Mouse (Mus musculus) brain, embryonic 14.5 days (tissue): Measurements from ENCODE around the gene Adgra3. TPM values are rescaled to one million over a fixed set of nuclear protein-coding genes. Genes with fewer than 3 reads are reported as not detected.

Experiments
- DNase-seq: peaks from one replicate; pipeline ENCODE4 v3.0.0-alpha.2; 2011; ENCODE audit warnings: low read depth
- CTCF ChIP-seq: fragments of 200-500 bp; IDR thresholded peaks from 2 replicates; pipeline ENCODE4 v1.5.1; 2012; ENCODE audit warnings: inconsistent platforms, mild to moderate bottlenecking, moderate library complexity, borderline replicate concordance; ENCODE audit not compliant: insufficient read depth, insufficient read length; ENCODE audit errors: extremely low read depth
- POLR2A ChIP-seq: fragments of 200-500 bp; IDR thresholded peaks from 2 replicates; pipeline ENCODE4 v1.6.1; 2012; ENCODE audit warnings: mild to moderate bottlenecking, inconsistent platforms, borderline replicate concordance; ENCODE audit not compliant: poor library complexity, insufficient read depth, insufficient read length, severe bottlenecking; ENCODE audit errors: extremely low read depth
- polyA plus RNA-seq: library from polyadenylated mRNA; depleted of rRNA; stranded (reverse); fragments of >200 nt; gene quantifications from 2 replicates; pipeline ENCODE4 v1.2.3, GENCODE M21; 2012

Gene Adgra3
- polyA plus RNA-seq, 1 experiment: 49.5 TPM

GRCm38 (mm10) chr5:49999764-50000163, 59.0 kb downstream of the Adgra3 start:
- TF ChIP-seq CTCF: no peak
- TF ChIP-seq POLR2A: no peak
- DNase-seq: no peak

- peak; percentile 56 for DNase-seq
- no peak for TF ChIP-seq POLR2A
- no peak for TF ChIP-seq CTCF
Measured at GRCm38 (mm10) chr5:49997019-49997418, 61.8 kb downstream of the Adgra3 start.

GRCm38 (mm10) chr5:49996457-49996856, 62.3 kb downstream of the Adgra3 start:
- DNase-seq: peak; percentile 81
- TF ChIP-seq CTCF (no peak), POLR2A (no peak)

- DNase-seq: no peak
- no peak for TF ChIP-seq POLR2A
- TF ChIP-seq CTCF: no peak
Measured at GRCm38 (mm10) chr5:49990737-49991323, 68.0 kb downstream of the Adgra3 start.

- DNase-seq: peak; percentile 74
- no peak for TF ChIP-seq CTCF
Measured at GRCm38 (mm10) chr5:49988015-49988798, 70.6 kb downstream of the Adgra3 start.

- TF ChIP-seq CTCF: no peak
- no peak for TF ChIP-seq POLR2A
- no peak for DNase-seq
Measured at GRCm38 (mm10) chr5:49980727-49981126, 78.1 kb downstream of the Adgra3 start.

GRCm38 (mm10) chr5:49979246-49979645, 79.6 kb downstream of the Adgra3 start:
- TF ChIP-seq CTCF (no peak), POLR2A (no peak)
- no peak for DNase-seq

GRCm38 (mm10) chr5:49975971-49976370, 82.8 kb downstream of the Adgra3 start:
- TF ChIP-seq POLR2A: no peak
- peak; percentile 70; the same call in 1 of the 2 replicates for TF ChIP-seq CTCF
- DNase-seq: peak; percentile 85

GRCm38 (mm10) chr5:49974211-49974610, 84.6 kb downstream of the Adgra3 start:
- no peak for TF ChIP-seq POLR2A
- TF ChIP-seq CTCF: no peak
- no peak for DNase-seq

GRCm38 (mm10) chr5:49969660-49970059, 89.1 kb downstream of the Adgra3 start:
- TF ChIP-seq CTCF: no peak
- TF ChIP-seq POLR2A: no peak

GRCm38 (mm10) chr5:49967726-49968125, 91.1 kb downstream of the Adgra3 start:
- no peak for DNase-seq
- TF ChIP-seq POLR2A: no peak
- no peak for TF ChIP-seq CTCF

More at GRCm38 (mm10) chr5:49969660-49970059, 89.1 kb downstream of the Adgra3 start:
- DNase-seq: no peak

- DNase-seq: no peak
- TF ChIP-seq POLR2A: no peak
- TF ChIP-seq CTCF: no peak
Measured at GRCm38 (mm10) chr5:49965810-49966209, 93.0 kb downstream of the Adgra3 start.
